Mouse (Mus musculus) hindbrain, embryonic 12.5 days (tissue): ENCODE measurements at regions not wholly inside any gene's neighbourhood (a gene's known extent, or its start where the extent isn't known, plus 50 kb on each side); places are given as distances from the start of the nearest gene placed in this dataset.

ENCODE experiments used
- ATAC-seq: fragments of 200-750 bp; cut with Nextera tagmentation; 2 replicates; pipeline ENCODE4 v1.8.0; 2017; ENCODE audit warnings: moderate TSS enrichment; ENCODE audit not compliant: low FRiP score
- H3K27ac ChIP-seq: fragments of 300-500 bp; sonication (generic); 2 replicates; pipeline ENCODE4 v1.5.1; 2016; ENCODE audit warnings: mild to moderate bottlenecking
- H3K27me3 ChIP-seq: fragments of 300-500 bp; sonication (generic); 2 replicates; pipeline ENCODE4 v1.6.1; 2016; ENCODE audit warnings: mild to moderate bottlenecking
- H3K36me3 ChIP-seq: fragments of 300-500 bp; sonication (generic); 2 replicates; pipeline ENCODE4 v1.6.1; 2016; ENCODE audit warnings: mild to moderate bottlenecking
- H3K4me1 ChIP-seq: fragments of 300-500 bp; sonication (generic); 2 replicates; pipeline ENCODE4 v1.6.1; 2016
- H3K4me2 ChIP-seq: fragments of 300-500 bp; sonication (generic); replicated peaks from 2 replicates; pipeline ENCODE4 v1.6.1; 2016; ENCODE audit warnings: mild to moderate bottlenecking
- H3K4me3 ChIP-seq: fragments of 300-500 bp; sonication (generic); 2 replicates; pipeline ENCODE4 v1.5.1; 2016; ENCODE audit warnings: mild to moderate bottlenecking
- H3K9ac ChIP-seq: fragments of 300-500 bp; sonication (generic); 2 replicates; pipeline ENCODE4 v1.6.1; 2016; ENCODE audit warnings: mild to moderate bottlenecking, moderate library complexity
- H3K9me3 ChIP-seq: fragments of 300-500 bp; sonication (generic); replicated peaks from 2 replicates; pipeline ENCODE4 v1.6.1; 2016; ENCODE audit warnings: mild to moderate bottlenecking
- WGBS: fragments of 180-500 bp; shearing (Covaris S2); methylation state at CpG from one replicate; pipeline ENCODE4 v1.1.7; 2016; 5-methylcytosine and 5-hydroxymethylcytosine counted together

DNA sequence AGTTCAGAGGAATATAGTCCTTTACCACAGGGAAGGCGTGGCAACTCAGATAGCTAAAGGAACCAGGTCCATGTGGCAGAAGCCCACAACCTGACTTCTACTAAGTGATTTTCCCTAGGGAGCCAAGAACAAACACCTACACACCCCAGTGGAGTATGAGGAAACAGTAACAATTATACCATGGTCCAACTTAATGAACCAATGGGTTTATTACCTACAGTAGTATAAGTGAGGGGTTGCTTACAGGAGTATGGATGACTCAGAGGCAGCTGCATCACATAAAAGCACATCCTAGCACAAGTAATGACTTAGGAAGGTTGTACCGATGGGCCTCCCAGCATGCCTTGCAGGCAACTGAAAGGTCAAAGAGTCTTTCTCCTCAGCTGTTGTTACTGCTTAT is 98.7 kb upstream of the Cul1 start:
- WGBS = 95% methylated on average over 2 of the region's 2 CpGs
- H3K27me3 ChIP-seq = no peaks in the 10 kb centered on the region
- H3K9ac ChIP-seq = no peak overlapping the region
- ATAC-seq = no peak
- H3K4me1 ChIP-seq = no peaks in the 10 kb centered on the region
- H3K9me3 ChIP-seq = no peaks in the 10 kb centered on the region
- no peaks in the 10 kb centered on the region for H3K36me3 ChIP-seq
- no peak overlapping the region for H3K4me3 ChIP-seq
- H3K4me2 ChIP-seq = no peak overlapping the region
- no peak overlapping the region for H3K27ac ChIP-seq

DNA sequence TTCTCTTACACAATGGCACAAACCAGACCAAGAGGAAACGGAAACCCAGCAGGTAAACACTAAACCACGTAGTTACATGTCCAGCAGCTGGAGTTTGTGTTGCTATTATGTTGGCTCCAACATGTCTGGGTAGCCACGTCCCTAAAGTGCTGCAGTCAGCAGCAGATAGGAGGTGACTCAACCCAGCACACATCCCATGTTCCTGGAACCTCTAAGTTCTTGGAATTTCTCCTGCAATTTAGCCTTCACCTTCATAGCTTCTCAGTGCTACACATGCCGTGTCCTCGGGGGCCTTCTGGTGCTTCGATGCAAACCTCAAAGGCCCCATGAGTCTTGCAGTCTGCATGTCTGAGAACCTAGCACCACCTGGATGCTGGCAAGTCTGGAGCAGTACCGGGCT is 97.7 kb upstream of the Cul1 start:
- whole genome bisulfite sequencing = 80% methylated on average over 7 of the region's 7 CpGs
- Histone ChIP-seq H3K4me1 (no peaks in the 10 kb centered on the region), H3K27ac (no peak overlapping the region), H3K4me2 (no peak overlapping the region), H3K36me3 (no peaks in the 10 kb centered on the region), H3K4me3 (no peak overlapping the region), H3K27me3 (no peaks in the 10 kb centered on the region), H3K9ac (no peak overlapping the region), H3K9me3 (no peaks in the 10 kb centered on the region)
- no peak for ATAC-seq

DNA sequence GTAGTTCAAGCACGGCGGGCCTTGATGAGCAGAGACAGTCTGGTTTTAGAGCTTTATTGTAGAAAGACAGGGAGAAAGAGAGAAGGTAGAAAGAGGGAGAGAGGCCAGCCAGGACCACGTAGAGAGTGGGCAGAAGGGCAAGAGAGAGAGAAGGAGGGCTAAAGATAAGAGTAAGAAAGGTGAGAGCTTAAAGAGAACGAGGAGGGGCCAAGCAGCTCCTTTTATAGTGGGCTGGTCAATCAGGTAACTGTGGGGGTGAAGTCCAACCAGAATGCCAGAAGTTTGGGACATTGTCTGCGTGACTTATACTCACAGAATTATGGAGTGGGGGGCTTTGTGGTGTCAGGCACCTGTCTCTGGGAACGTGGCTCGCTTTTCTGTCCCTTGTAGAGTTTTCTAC is 96.7 kb upstream of the Cul1 start:
- H3K4me2 ChIP-seq = no peak overlapping the region
- WGBS = 80% methylated on average over 7 of the region's 7 CpGs

DNA sequence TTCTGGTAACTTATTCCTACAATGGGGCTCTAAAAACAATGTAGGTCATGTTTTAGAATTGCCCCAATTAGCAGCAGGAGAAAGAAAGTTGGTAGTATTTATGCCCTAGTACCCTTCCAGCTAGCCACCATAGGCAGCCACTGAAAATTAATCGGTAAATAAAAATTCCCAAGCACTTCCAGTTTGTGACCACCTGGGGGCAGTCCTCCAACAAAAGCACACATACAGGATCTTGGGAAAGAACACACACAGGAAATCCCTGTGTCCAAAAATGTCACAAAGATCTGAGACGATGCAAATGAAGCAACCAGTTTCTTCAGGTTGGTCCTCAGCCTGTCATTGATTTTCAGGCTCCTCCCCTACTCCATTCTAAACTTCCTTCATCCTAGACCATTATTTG is 94.5 kb upstream of the Cul1 start:
- Histone ChIP-seq H3K4me2 (no peak overlapping the region), H3K27ac (no peak overlapping the region), H3K9ac (no peak overlapping the region), H3K4me1 (no peaks in the 10 kb centered on the region), H3K27me3 (no peaks in the 10 kb centered on the region), H3K9me3 (no peaks in the 10 kb centered on the region), H3K4me3 (no peak overlapping the region), H3K36me3 (no peaks in the 10 kb centered on the region)
- no peak for ATAC-seq
- 48% methylated on average over 2 of the region's 2 CpGs for WGBS

More for the DNA sequence above, 96.7 kb upstream of the Cul1 start:
- H3K36me3 ChIP-seq = no peaks in the 10 kb centered on the region
- H3K4me3 ChIP-seq = no peak overlapping the region
- H3K27ac ChIP-seq = no peak overlapping the region
- H3K9ac ChIP-seq = no peak overlapping the region
- ATAC-seq = no peak
- no peaks in the 10 kb centered on the region for H3K9me3 ChIP-seq
- H3K27me3 ChIP-seq = no peaks in the 10 kb centered on the region
- H3K4me1 ChIP-seq = no peaks in the 10 kb centered on the region

DNA sequence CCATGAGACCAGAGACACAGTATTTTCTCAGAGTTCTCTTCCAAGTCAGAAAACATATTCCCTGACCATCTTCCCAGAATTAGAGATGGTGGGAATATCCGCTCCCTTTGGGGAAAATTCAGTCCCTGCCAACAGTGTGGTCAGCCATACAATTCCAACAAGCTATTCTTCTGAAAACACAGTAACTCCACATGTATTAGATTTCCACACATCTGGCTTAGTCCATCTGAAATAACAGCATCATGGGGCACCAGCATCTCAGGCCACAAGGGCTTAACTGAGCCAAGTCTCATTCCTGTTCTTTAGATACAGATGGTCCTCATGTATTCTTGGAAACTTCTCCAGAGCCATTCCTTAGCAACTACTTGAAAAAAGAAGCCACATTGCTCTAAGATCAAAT is 89.2 kb upstream of the Cul1 start:
- ATAC-seq = no peak
- Histone ChIP-seq H3K4me2 (no peak overlapping the region), H3K27me3 (no peaks in the 10 kb centered on the region), H3K4me1 (peaks cover 10% of the 10 kb centered on the region), H3K36me3 (no peaks in the 10 kb centered on the region), H3K9ac (no peak overlapping the region), H3K9me3 (no peaks in the 10 kb centered on the region), H3K27ac (no peak overlapping the region), H3K4me3 (no peak overlapping the region)
- WGBS = 78% methylated on average over 1 of the region's 1 CpGs

DNA sequence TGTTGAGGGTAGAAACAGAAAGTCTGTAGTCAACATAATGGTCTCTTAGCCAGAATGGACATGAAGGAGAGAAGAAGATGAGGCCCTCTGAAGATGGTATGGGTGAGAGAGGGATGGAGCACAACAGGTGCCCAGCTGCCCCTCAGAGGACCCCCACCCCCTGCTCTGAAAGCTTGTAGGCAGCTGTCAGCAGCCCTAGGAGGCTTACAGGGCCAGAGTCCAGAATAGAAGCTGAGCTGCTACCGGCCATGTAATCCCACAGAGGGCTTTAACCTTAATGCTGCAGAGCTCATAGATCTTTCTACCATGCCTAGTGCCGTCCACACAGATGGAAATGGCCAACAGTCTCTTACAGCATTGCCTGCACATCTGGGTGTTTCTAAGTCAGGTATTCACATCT is 88.6 kb upstream of the Cul1 start:
- ATAC-seq = no peak
- no peak overlapping the region for H3K4me3 ChIP-seq
- no peak overlapping the region for H3K27ac ChIP-seq
- H3K9ac ChIP-seq = no peak overlapping the region
- H3K4me1 ChIP-seq = peaks cover 10% of the 10 kb centered on the region
- no peaks in the 10 kb centered on the region for H3K27me3 ChIP-seq
- H3K9me3 ChIP-seq = no peaks in the 10 kb centered on the region
- WGBS = 52% methylated on average over 2 of the region's 2 CpGs
- H3K4me2 ChIP-seq = no peak overlapping the region
- H3K36me3 ChIP-seq = no peaks in the 10 kb centered on the region

DNA sequence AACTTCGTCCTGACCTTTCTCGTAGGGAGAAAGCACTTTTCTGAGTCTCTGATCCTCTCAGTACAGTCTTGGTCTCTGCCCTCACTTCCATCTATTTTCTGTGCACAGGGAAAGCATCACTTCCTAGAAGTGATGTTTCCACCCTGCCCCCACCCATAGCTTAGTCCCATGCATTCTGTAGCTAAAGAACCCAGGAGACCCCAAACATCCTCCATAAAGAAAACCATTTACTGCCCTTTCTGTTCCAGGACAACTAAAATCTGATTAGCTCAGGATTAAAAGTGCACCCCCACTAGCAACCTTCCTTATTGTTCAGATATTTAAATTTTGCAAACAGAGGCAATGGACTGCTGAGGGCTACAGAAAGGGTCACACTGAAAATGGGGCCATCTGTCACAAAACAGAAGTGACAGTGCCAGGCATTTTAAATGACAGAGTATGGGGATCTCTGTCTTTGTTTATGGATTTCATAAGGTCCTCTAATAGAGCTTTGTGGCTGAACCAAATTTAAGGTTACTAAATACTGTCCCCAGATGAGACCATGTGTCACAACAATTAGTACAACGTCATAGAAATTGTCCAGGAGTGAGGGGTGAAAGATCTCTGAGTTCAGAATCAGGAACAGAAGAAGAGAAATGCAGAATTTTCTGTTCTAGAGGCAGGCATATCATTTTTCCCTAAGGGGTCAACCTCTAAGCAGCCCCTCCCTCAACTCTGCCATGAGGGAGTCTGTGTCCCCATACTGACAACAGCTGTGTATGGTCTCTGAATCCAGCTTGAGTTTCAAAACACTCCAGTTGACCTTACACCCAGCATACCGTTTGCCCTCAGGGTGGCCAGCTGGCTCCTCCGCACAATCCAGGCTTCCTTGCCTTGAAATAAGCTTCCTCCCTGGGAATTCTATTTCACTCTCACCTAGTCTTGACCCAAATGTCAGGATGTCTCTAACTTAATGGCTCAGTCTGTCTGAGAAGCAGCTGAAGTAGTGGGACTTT is 87.2 kb upstream of the Cul1 start:
- 50% methylated on average over 5 of the region's 5 CpGs for WGBS
- ATAC-seq = peak; percentile 75
- no peak overlapping the region for H3K4me2 ChIP-seq
- no peak overlapping the region for H3K4me3 ChIP-seq
- no peaks in the 10 kb centered on the region for H3K27me3 ChIP-seq
- H3K27ac ChIP-seq = peak overlapping the region; percentile 66
- H3K36me3 ChIP-seq = no peaks in the 10 kb centered on the region
- H3K9ac ChIP-seq = no peak overlapping the region
- peaks cover 10% of the 10 kb centered on the region for H3K4me1 ChIP-seq
- H3K9me3 ChIP-seq = no peaks in the 10 kb centered on the region

DNA sequence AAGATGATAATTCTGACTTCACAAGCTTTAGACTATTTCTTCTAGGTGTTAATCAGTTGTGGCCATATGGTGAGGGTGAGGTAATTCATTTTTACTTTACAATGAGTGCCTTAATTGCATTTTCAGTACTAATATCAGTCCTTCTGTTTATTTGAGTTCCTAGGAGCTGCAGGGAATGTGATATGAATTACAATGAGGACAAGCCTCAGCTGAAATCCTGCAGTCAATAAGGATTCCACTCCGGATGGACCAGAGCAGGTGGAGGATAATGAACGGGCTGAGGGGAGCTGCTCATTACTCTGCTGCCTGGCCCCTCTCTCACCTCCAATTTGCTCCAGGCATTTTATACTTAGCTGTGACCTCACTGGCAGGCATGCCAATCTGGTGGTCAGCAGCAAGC is 85.7 kb upstream of the Cul1 start:
- Histone ChIP-seq H3K9ac (no peak overlapping the region), H3K27ac (peak overlapping the region; percentile 60), H3K4me3 (no peak overlapping the region), H3K27me3 (no peaks in the 10 kb centered on the region), H3K36me3 (no peaks in the 10 kb centered on the region), H3K9me3 (no peaks in the 10 kb centered on the region), H3K4me2 (no peak overlapping the region; the same call in 1 of the 2 replicates), H3K4me1 (peaks cover 10% of the 10 kb centered on the region)
- peak; percentile 76 for ATAC-seq
- 24% methylated on average over 2 of the region's 2 CpGs for WGBS

DNA sequence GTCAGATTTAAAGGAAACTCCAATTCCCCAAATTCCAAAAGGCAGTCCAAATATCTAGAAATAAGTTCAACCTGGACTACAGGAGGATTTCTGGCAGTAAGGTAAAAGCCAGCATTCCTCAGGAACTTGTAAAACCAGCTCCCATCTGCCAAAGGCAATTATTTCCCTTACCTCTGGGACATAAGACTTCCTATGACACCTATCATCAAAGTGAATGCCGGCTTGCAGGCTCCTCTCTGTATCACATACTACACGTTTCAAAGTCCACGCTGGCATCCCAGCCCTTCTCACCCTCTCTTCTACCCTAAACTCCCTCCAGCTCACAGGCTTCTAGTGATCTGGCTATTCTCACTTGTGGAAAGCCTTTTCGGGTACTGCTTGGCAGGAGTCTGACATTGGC is 77.5 kb upstream of the Cul1 start:
- Histone ChIP-seq H3K27ac (no peak overlapping the region), H3K4me1 (no peaks in the 10 kb centered on the region), H3K4me2 (no peak overlapping the region), H3K36me3 (no peaks in the 10 kb centered on the region), H3K27me3 (no peaks in the 10 kb centered on the region), H3K4me3 (no peak overlapping the region), H3K9me3 (no peaks in the 10 kb centered on the region), H3K9ac (no peak overlapping the region)
- WGBS = 77% methylated on average over 4 of the region's 4 CpGs
- no peak for ATAC-seq

DNA sequence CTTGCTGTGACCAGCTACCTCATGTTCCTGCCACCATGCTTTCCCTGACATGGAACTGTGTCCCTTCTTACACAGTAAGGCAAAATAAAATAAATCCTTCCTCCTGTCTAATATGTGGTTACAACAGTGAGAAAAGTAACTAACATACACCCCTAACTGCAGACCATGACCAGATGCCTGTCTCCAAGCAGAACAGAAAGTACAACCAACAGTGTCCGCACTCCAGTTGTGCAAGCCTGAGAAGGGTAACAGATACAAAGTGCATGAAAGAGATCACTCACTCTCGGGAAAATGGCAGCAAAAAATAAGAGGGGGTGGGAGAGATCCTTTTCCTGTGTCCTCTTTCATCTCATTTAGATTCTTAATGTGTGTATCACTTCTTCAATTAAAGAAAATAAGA is 71.7 kb upstream of the Cul1 start:
- Histone ChIP-seq H3K36me3 (no peaks in the 10 kb centered on the region), H3K27ac (no peak overlapping the region), H3K9ac (no peak overlapping the region), H3K4me2 (no peak overlapping the region), H3K4me1 (no peaks in the 10 kb centered on the region), H3K27me3 (no peaks in the 10 kb centered on the region), H3K4me3 (no peak overlapping the region), H3K9me3 (no peaks in the 10 kb centered on the region)
- ATAC-seq = no peak
- WGBS = 76% methylated on average over 2 of the region's 2 CpGs

DNA sequence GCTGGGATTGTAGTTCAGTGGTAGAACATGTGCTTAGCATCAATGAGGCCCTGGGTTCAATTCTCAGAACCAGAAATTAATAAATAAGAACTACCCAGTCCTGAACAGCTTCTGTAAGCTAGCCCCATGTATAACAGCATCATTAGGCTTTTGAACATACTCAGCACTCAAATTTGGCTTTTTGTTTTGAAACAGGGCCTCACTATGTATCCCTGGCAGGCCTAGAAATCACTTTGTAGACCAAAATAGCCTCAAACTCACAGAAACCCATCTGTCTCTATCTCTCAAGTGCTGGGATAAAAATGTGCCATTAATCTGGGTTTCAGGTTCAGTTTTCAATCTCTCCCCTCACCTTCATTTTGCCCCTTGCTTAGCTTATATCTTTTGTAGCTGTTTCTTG is 66.6 kb upstream of the Cul1 start:
- H3K9ac ChIP-seq = no peak overlapping the region
- no peak for ATAC-seq
- no peaks in the 10 kb centered on the region for H3K9me3 ChIP-seq
- H3K4me2 ChIP-seq = no peak overlapping the region
- H3K36me3 ChIP-seq = no peaks in the 10 kb centered on the region
- H3K4me3 ChIP-seq = no peak overlapping the region
- no peaks in the 10 kb centered on the region for H3K27me3 ChIP-seq
- H3K4me1 ChIP-seq = no peaks in the 10 kb centered on the region; the same call in 1 of the 2 replicates
- H3K27ac ChIP-seq = no peak overlapping the region

DNA sequence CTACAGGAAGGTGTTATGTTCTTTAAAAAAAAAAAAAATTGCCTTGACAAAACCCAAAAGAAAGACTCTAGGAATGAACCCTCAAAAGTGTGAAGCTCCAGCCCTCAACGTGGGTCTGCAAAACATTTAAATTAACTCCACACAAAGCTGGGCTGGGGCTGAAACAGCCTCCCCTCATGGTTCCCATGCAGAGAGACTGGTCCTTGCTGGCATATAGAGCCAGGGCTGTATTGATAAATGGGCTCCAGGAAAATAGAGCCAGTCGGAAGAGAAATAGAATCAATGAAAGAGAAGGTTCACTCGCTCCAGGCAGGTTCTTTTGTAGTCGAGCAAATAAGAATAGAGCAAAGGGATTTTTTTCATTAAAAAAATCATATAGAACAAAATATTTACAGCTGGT is 63.3 kb upstream of the Cul1 start:
- Histone ChIP-seq H3K9ac (no peak overlapping the region), H3K4me3 (no peak overlapping the region), H3K27ac (no peak overlapping the region), H3K27me3 (no peaks in the 10 kb centered on the region), H3K4me1 (no peaks in the 10 kb centered on the region; the same call in 1 of the 2 replicates), H3K4me2 (no peak overlapping the region), H3K36me3 (no peaks in the 10 kb centered on the region), H3K9me3 (no peaks in the 10 kb centered on the region)
- no peak for ATAC-seq
- 35% methylated on average over 4 of the region's 4 CpGs for WGBS

DNA sequence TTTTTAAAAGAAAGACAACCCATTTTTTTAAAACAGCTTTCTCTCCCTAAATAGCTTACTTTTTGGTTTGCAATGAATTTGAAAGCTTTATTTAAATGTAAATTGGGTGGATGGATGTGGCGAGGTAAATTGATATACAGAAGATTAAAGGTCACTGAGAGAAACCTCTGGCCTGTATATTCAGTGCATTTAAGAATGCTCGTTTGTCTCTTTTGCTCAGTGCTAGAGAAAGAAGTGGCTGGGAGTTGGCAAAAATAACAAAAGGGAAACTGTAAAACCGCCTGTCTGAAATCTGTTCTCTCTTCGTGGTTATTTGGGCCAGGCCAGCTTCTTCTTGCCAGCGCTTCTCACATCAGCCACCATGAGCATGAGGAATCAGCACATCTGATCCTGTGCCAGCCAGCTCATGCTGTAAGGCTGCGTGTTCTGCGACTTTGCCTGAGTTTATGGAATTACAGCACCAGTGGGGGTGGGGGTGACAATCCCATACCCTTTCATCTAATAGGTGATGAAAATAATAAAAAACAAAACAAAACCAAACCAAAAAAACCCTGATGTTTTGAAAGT is 62.7 kb upstream of the Cul1 start:
- Histone ChIP-seq H3K4me3 (no peak overlapping the region), H3K27ac (peak overlapping the region; percentile 3; the same call in 1 of the 2 replicates), H3K27me3 (no peaks in the 10 kb centered on the region), H3K36me3 (no peaks in the 10 kb centered on the region), H3K4me2 (no peak overlapping the region), H3K9ac (no peak overlapping the region), H3K9me3 (no peaks in the 10 kb centered on the region), H3K4me1 (no peaks in the 10 kb centered on the region; the same call in 1 of the 2 replicates)
- 37% methylated on average over 7 of the region's 7 CpGs for WGBS
- ATAC-seq = peak; percentile 63; the same call in 1 of the 2 replicates
